Mouse (Mus musculus) lung, postnatal 0 days (tissue): ENCODE measurements around the gene Rara.

Experiments
- CTCF ChIP-seq: IDR thresholded peaks from 2 replicates; pipeline ENCODE4 v1.5.1; 2016; ENCODE audit warnings: antibody characterized with exemption, mild to moderate bottlenecking
- EP300 ChIP-seq: IDR thresholded peaks from 2 replicates; pipeline ENCODE4 v1.6.1; 2016; ENCODE audit warnings: antibody characterized with exemption, mild to moderate bottlenecking, control low read depth

DNA sequence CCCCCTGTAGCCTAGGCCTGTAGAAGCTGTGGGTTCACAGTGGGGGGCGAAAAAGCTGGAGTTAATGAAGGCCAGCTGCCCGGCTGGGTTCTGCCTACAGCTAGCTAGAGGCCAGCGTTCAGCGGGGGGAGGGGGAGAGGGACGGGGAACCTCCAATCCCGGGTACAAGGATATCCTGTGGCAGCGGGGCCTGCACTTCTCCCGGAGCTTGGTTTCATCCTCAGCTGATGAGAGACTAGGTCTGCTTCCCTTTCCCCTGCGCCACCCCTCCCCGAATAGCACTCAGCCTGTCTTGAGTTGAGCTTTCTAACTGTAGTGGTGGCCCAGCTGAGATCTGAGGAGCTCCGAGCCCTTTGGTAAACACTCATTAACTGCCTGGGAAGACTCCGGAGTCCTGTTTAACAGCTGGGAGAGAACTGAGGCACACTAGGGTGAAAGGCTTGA, 1.7 kb upstream of the Rara start:
- TF ChIP-seq CTCF (no peak), EP300 (no peak)
